Comparison of ENCODE assay signal across 8 mouse cellular contexts in the genomic region with DNA sequence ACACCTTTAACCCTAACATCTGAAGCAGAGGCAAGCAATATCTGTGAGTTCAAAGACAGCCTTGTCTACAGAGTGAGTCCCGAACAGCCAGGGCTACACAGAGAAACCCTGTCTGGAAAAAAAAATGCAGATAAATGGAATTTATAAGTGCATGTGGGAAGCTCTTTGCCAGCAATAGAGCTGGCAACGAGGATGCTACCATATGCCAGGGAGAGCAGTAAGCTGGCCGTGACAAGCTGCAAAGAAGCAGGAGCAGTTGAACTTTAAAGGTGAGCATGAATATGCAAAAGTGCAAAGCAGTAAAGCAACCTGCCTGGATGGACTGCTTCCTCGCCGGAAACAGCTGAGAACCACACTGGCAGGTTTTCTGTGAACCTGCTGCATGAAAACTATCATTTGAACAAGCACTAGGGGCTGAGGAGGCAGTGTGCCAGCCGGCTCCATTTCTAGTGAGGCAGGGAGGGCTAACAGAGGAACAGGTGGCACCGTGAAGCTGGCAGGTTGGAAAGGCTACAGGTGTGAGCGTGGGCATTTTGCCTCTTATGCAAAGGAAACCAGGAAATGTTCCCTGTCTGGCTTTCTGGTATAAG. TPM values are rescaled to one million over a fixed set of nuclear protein-coding genes. Genes with fewer than 3 reads are reported as not detected.
DNase-seq lines count a peak whose midpoint lies in the region.
"Had no signal": no experiment of that assay in that cellular context is flagged by ENCODE, and none has a peak within 500 bp of the region (broad histone marks: within the 10 kb centered on the region; RNA-seq: fewer than 3 reads in every experiment).

No protein-coding gene starts in this region.

- intact Hi-C loops in left cerebral cortex, postnatal 25 days (cut with DNase I) = loop anchor here (10.0 kb wide), 1 partner anchor 326 kb away; no protein-coding TSS in a partner anchor
- intact Hi-C loops in heart, postnatal 14 days (cut with DNase I) = loop anchor here (5.0 kb wide), 1 partner anchor 283 kb away; no protein-coding TSS in a partner anchor

- peak; percentile 54 to 69 for DNase-seq in cerebellum, adult 18-20 months
- peak; percentile 82 to 89 for DNase-seq in cerebellum, postnatal 14 days
- peak; percentile 84 for DNase-seq in layer of hippocampus, adult 11-12 months (ENCODE audit: low spot score)
- DNase-seq in left cerebral cortex, postnatal 25 days (ENCODE audit: low spot score in 2 of 2) = peak; percentile 71 to 85
- no peak for DNase-seq in heart, postnatal 14 days
- DNase-seq in ovary, adult 18-20 months (ENCODE audit: low spot score) = no peak
- no peak for DNase-seq in urinary bladder, postnatal 25 days (ENCODE audit: low spot score)
- DNase-seq: heart, postnatal 4 days had no signal

RNA-seq across cellular contexts. Expression of a gene that starts 2.1 kb away (rescaled TPM):
- total RNA-seq in left cerebral cortex, postnatal 25 days (2021) = 100 to 1,000 TPM; 107 to 119 TPM
- total RNA-seq in heart, postnatal 14 days (2021) = 10 to 100 TPM; 82.0 to 82.2 TPM

RNA-seq across cellular contexts. Expression of a gene that starts 16.9 kb away (rescaled TPM):
- not detected for total RNA-seq in left cerebral cortex, postnatal 25 days (2021)
- not detected for total RNA-seq in heart, postnatal 14 days (2021)
- total RNA-seq: heart, postnatal 4 days had no signal

RNA-seq across cellular contexts. Expression of a gene that starts 23.7 kb away (rescaled TPM):
- 10 to 100 TPM; 34.5 to 46.9 TPM for total RNA-seq in left cerebral cortex, postnatal 25 days (2021)
- 1 to 10 TPM in 1 of 2 experiments, under 1 TPM in 1; 0.32 to 1.9 TPM for total RNA-seq in heart, postnatal 14 days (2021)

Comparison
In these comparisons a context has a peak if more than half of its experiments do, and no peak if none do; other contexts are left out.
1. DNase-seq: peak in cerebellum, adult 18-20 months (2 of 2), cerebellum, postnatal 14 days (2 of 2), layer of hippocampus, adult 11-12 months (single experiment) and left cerebral cortex, postnatal 25 days (2 of 2); none in heart, postnatal 14 days (0 of 2), ovary, adult 18-20 months (single experiment) and urinary bladder, postnatal 25 days (single experiment).
2. RNA of a gene that starts 23.7 kb away (total RNA-seq): 34.5 to 46.9 TPM in left cerebral cortex, postnatal 25 days; 0.32 to 1.9 TPM in heart, postnatal 14 days; every median in the first group is over 10 times any median in the second.